In the genomic region with DNA sequence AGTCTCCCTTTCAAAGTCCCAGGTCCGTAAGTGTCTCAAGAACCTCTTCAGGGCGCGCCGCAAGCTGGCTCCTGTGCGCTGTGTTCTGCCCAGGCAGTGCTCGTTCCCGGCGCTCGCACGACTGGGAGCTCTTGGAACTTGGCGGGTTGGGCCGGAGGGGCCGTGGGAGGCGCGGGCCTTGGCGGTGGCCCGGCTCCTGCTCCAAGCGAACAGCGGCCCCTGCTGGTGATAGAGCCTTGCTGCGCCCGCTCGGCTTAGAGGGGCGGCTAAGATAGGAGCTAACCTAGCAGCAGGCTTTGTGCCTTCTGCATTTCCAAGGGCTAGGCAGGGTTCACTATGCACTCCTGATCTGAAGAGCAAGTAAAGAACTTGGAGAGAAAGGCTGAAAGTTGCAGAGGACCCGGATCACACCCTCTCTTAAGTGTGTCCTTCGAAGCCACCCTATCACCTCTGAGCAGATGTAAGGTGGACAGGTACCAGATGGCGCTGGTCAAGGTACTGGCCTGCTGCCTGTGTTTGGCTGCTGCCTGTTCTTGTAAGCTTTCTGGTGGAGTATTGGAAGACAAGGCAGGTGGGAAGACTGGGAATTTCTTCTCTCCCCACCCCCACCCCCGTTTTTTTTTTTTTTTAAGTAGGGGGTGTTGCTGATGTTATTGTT, we compare ENCODE assay signal across 8 mouse cellular contexts. TPM values are rescaled to one million over a fixed set of nuclear protein-coding genes. Genes with fewer than 3 reads are reported as not detected.
DNase-seq lines count a peak whose midpoint lies in the region; ATAC-seq and TF ChIP-seq lines count a peak whose summit lies in the region.

A gene (minus strand): TSS at position 123 of the 658 bp plus-strand sequence.

- ATAC-seq in common myeloid progenitor, adult 5-6 weeks (replicated peaks; ENCODE audit: low read depth, poor library complexity, severe bottlenecking): peak; percentile 93
- ATAC-seq in hindbrain, postnatal 0 days: peak; percentile 94

- peak within 1 kb of the TSS; percentile 92 for H3K4me2 ChIP-seq in hindbrain, postnatal 0 days (ENCODE audit: low read depth, low read length)

- H3K36me3 ChIP-seq in hindbrain, postnatal 0 days (ENCODE audit: insufficient read depth, low read length): no peaks in the 10 kb centered on the region

- no peaks in the 10 kb centered on the region for H3K4me1 ChIP-seq in hindbrain, postnatal 0 days (ENCODE audit: insufficient read depth, low read length)

- H3K9me3 ChIP-seq in hindbrain, postnatal 0 days (ENCODE audit: low read length): no peaks in the 10 kb centered on the region

- H3K27me3 ChIP-seq in hindbrain, postnatal 0 days (ENCODE audit: insufficient read depth, low read length): no peaks in the 10 kb centered on the region

- TF ChIP-seq CTCF in hindbrain, postnatal 0 days (IDR thresholded peaks at IDR 0.05; ENCODE audit: low read depth): peak; percentile 90

- WGBS in hindbrain, postnatal 0 days: 4% methylated on average over 27 of the region's 27 CpGs

- H3K9ac ChIP-seq in hindbrain, postnatal 0 days (replicated peaks; ENCODE audit: low read length): peak within 1 kb of the TSS; percentile 44

- H3K4me3 ChIP-seq in hindbrain, postnatal 0 days (ENCODE audit: low read length): peak within 1 kb of the TSS; percentile 53

- peak within 1 kb of the TSS; percentile 41 for H3K27ac ChIP-seq in hindbrain, postnatal 0 days

- DNase-seq in adrenal gland, adult (ENCODE audit: inconsistent age in 2 of 2, low spot score in 1 of 2): peak; percentile 86 to 95
- peak; percentile 95 for DNase-seq in gastrocnemius, postnatal 10 days
- peak; percentile 96 for DNase-seq in hindbrain, postnatal 0 days (ENCODE audit: low spot score)
- DNase-seq in left cerebral cortex, adult 18-20 months (ENCODE audit: low spot score in 2 of 2): peak; percentile 93 to 98
- DNase-seq in lung, postnatal 36 days: peak; percentile 87
- peak; percentile 94 to 95 for DNase-seq in right cerebral cortex, adult 2 months (ENCODE audit: low spot score in 2 of 2)
- DNase-seq in urinary bladder, postnatal 10 days (ENCODE audit: low spot score): peak; percentile 73

RNA-seq across cellular contexts. Expression of the gene that starts here (rescaled TPM):
- not detected in 2 replicates for total RNA-seq in common myeloid progenitor, adult 5-6 weeks (2017)
- 1 to 10 TPM in 1 of 2 experiments, under 1 TPM in 1; 0.99 to 1.3 TPM for total RNA-seq in gastrocnemius, postnatal 10 days (2021)
- 71.5 and 77.7 TPM in 2 replicates for total RNA-seq in hindbrain, postnatal 0 days (2014; rRNA removed)
- polyA plus RNA-seq in hindbrain, postnatal 0 days (2015; fragmentation: Nextera tagmentation; extraction: Ambion mirVana): 101 and 104 TPM in 2 replicates
- 10 to 100 TPM; 73.1 to 83.3 TPM for total RNA-seq in left cerebral cortex, adult 18-20 months (2021)

Comparison
In these comparisons a context has a peak if more than half of its experiments do, and no peak if none do; other contexts are left out.
1. Peak in every context shown above with its lines: DNase-seq, ATAC-seq, H3K4me3 ChIP-seq and H3K27ac ChIP-seq.
2. RNA of the gene that starts here (total RNA-seq): 73.1 to 83.3 TPM in left cerebral cortex, adult 18-20 months and 71.5 to 77.7 TPM in hindbrain, postnatal 0 days; 0.99 to 1.3 TPM in gastrocnemius, postnatal 10 days and not detected in common myeloid progenitor, adult 5-6 weeks; every median in the first group is over 10 times any median in the second.
3. Peak in ATAC-seq in common myeloid progenitor, adult 5-6 weeks; RNA of the gene not detected or under 1 TPM.